Mouse (Mus musculus): ENCODE data around the gene Abtb1.

Gene Abtb1

DNA sequence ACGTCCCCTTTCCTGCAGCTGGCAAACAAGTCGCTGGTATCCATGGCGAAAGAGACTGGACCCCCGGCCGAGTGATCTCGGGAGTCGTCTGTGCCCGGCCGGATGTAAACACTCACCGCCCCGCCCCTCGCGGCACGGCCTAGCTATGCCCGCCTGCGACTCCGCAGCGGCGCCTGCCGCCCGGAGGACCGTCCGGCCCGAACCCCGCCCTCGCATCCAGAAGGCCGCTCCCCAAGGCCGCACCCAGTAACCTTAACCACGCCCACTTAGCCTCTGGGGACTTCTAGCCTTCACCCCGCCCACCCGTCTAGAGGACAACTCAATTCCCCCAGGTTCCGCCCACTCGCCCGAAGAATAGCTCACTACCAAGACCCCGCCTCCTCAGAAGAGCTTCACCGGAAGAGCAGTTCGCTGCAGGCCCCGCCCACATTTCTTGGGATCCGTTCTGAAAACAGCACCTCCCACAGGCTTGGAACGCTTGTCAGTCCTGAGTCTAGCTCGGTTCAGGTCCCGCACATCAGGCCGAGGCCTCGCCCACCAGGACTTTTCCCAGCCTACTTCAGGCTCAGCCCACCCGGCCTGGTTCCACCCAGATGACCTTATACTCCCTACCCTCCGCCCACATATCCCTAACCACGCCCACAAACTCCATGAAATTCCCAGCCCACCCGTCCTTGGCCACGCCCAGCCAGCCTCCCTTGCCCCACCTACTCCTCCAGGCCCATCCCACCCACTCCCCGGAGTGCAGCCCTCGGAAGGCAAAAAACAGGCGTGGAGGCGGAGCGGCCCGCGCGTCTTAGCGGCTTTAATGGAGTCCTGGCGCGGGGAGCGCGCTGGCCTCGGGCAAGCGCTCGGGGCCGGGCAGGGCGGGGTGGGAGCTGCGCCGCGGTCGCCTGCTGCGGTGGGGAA is at the start of gene Abtb1:
Gene Abtb1, minus strand, starts transcription at position 204 of the 909 bp plus-strand sequence.
- peak; percentile 100 for DNase-seq (ENCODE audit: low spot score in 2 of 2)

DNA sequence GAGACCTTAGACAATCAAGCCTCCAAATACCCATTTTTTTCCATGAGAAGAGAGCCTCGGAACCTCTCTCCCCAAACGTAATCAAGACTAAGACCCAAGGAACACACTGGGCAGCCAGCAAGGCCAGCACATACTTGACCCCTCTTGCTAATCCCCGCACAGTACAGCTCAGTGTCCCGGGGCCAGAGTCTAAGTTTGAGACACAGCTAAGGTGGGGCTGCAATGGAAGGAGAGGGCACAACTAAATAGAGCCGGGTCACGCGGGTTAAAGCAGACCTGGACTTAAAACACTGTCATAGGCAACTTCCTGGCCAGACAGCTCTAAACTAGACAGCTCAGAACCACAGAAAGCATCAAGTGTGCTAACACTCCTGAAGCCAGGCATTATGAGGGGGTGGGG is 49.0 kb upstream of the Abtb1 start:
- DNase-seq (ENCODE audit: low spot score in 2 of 2), result no peak

DNA sequence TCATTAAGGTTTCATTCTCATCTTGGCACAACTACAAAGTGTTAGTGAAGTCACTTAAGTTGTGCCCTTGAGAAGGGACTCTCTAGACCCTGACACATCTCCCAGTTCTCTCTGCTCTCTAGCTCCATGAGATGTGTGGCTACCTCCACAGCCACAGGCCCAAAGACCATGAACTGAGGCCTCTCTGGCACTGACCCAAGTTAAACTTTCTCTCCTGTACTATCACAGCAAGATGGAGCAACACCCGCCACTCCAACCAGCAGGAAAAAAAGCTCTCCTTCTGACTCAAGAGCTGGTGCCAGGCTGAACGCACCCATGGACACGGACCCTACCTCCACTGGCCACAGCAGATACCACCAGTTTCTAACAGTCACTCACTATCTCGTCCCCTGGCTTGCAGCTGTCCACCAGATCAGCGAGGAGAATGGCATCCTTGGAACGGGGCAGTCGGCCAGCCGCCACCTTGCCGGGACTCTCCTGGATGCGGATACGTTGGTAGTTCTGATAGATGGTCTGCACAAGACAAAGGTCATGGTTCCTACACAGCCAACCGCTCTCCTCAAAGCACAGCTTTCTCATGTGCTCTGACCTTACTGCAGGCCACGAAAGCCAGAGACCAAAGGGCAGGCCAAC is 47.7 kb upstream of the Abtb1 start:
- no peak for DNase-seq (ENCODE audit: low spot score in 2 of 2)

DNA sequence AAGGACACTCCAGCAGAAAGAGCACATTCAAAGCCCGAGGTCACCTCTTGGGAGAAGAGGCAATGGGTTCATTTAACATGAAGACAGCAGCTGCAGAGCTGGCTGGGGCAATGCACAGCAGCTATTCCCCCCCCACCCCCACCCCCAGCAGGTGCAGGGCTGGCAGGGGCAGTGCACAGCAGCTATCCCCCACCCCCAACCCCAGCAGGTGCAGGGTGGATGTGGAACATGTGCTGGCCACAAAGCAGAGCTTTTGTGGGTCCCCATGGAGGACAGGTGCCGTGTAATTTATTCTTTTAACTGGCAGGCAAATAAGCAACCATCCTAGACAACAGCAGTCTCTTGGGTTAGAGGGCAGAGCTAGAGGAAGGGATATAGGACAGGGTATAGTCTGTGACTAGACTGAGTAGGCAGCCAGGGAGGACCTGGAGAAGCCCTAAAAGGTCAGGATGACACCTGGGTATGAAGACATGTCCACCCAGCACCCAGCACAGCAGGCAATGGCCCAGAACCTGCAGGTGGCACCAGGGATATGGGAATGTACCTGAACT is 44.7 kb upstream of the Abtb1 start:
- no peak for DNase-seq (ENCODE audit: low spot score in 2 of 2)

DNA sequence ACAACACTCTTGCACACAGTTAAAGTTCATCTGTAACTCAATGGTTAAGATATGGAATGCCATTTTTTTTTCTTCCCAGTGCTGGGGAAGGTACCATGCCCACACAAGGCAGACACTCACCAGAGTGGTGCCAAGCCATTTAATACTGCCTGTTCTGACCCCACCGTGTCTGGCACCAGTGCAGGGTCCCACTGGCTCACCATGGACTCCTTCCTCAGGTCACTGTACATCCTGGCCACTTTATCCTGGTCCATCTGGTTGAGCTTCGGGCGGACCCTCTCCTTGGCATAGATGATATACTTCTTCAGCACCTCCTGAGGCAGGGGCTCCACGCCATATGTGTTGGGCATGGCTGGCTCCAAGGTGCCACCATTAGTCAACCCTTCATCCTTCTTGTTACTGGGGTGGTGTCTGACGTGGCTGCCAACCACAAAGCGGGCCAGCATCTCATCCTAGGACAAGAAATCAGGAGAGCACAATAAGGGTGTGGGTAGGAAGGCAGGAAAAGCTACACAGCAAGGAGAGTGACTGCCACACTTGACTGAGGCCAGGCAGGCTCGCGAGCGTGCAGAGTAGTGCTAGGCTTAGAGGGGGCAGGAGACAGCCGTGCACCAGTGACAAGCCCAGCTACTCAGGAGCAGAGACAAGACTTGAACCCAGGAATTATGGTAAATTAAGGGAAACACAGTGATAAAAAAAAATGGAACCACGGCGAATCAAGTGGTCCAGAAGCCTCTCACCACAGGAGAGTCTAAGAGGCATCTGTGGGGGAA is 44.0 kb upstream of the Abtb1 start:
- no peak for DNase-seq (ENCODE audit: low spot score in 2 of 2)

DNA sequence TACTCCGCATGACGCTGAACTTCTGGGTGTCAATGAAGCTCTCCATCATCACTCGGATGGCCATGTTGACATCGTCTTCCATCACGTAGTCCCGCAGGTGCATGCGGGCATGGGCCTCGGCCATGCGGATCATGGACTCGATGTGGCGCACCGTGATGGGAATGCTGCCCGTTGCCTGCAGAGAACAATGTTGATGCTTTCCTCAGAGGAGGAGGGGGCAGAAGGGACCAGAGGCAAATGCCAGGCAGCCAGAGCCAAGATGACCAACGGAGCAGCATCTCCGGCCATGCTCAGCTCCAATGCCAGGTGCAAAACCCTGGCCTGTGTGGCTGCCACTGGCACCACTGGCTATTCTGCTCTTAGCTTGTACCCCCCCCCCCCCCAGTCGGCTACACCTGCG is 42.9 kb upstream of the Abtb1 start:
- DNase-seq (ENCODE audit: low spot score in 2 of 2), result no peak

DNA sequence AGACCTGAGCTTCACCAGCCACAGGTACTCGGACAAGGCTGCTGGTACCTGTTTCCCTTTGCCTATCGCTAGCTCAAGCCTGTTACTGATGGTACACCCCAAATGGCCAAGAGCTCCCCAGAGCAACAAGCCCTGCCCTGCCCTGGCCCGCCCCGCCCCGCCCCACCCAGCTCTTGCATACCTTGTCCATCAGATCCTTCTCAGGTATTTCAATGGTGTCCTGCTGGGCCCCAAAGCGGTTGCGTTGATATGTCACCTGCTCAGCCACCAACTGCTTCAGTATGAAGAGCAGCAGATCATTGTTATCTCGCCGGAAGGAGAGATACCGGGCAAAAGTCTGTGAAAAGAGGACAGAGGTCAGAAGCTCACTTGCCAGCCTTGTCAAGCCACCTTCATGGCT is 42.4 kb upstream of the Abtb1 start:
- DNase-seq (ENCODE audit: low spot score in 2 of 2), result no peak

DNA sequence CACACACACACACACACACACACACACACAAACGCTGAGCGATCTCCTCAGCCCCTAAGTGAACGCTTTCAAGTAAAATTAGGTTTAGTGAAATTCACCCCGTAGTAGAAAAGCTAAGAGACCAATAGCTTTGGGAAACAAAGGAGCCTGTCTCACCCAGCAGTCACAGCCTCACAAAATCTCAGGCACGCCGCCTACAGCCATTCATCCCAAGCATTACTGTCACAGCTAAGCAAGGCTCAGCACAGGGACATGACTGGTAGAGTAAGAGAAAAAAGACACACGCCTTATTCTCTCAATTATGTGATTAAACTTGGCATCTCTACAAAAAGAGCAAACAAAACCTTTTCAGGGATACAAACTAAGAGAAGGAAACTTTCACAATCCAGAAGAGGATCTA is 39.5 kb upstream of the Abtb1 start:
- DNase-seq (ENCODE audit: low spot score in 2 of 2), result no peak

DNA sequence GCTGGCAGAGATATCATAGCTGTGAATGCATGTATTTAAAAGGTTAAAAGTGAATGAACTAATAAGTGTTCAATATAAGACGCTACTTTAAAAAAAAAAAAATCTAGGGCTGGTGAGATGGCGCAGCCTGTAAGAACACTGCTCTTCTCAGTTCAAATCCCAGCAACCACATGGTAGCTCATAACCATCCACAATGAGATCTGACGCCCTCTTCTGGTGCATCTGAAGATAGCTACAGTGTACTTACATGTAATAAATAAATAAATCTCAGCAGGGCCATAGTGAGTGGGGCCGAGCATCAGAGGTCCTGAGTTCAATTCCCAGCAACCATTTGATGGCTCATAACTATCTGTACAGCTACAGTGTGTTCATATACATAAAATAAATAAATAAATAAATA is 37.7 kb upstream of the Abtb1 start:
- no peak for DNase-seq (ENCODE audit: low spot score in 2 of 2)

DNA sequence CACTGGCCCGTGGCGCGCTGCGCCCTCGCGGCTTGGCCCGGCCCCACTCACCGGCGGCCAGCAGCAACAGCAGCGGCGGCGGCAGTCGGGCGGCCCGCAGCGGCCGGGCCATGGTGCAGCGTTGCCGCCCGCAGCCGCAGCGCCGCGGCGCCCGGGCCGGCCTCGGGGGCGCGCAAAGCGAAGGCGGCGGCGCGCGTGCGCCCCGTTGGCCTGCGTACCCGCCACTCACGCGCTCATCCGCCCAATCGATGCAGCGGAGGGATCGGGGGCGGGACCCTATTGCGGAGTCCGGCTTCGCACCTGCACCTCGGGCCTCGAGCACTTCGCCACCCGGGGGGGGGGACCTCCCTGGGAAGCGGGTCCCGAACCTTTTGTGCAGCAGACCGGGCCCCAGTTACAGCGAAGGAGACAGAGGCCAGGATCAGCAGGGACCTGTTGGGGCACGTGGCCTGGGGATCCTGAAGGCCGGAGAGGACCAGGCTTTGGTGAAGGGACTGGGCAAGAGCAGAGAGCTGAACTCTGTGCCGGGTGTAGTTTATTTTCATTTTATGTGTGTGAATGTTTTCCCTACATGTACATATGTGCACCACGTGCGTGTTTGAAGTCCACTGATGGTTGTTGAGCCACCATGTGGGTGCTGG is 33.2 kb upstream of the Abtb1 start, which contains the start of gene Podxl2:
Gene Podxl2, minus strand, starts transcription at position 177 of the 641 bp plus-strand sequence.
- DNase-seq (ENCODE audit: low spot score in 2 of 2), result peak in 1 of 2 experiments; percentile 11

DNA sequence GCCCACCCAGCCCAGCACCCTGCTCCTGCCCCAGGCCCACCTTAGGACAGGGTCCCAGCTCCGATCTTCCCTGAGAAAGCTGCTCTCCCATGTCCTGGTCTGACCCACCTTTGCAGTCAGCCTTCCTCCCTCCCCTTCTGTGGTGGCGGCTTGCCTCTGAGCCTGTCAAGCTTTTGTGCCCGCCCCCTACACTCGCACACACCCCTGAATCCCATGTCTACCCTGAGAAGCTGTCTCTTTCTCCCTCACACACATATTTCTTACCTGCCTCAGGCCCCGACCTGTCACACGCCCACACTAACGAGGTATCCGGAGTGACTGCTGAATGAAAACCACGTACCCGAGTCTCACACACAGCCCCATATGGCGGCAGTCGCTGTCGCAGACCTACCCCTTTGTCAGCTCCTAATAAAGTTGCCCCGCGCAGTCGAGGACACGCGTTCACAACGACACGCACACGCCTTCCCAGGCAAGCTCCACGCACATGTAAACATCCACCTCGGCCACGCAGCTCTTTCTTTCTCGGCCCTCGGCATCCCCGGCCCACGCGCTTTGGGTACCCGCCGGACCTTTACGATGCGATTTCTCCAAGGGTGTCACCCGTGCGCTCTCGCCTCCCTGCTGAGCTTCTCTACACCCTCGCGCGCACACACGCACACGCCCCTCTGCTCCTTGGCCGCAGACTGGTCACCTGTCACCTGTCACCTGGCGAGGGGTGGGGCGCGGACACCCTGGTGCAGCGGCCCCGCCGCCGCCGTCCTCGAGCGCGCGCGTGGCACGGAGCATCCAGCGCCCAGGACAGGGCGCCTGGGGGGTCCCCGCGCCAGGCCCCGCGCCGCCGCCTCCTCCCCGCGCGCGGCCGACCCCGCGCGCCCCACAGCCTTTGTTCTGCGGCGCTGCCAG is 32.4 kb upstream of the Abtb1 start:
- no peak for DNase-seq (ENCODE audit: low spot score in 2 of 2)

DNA sequence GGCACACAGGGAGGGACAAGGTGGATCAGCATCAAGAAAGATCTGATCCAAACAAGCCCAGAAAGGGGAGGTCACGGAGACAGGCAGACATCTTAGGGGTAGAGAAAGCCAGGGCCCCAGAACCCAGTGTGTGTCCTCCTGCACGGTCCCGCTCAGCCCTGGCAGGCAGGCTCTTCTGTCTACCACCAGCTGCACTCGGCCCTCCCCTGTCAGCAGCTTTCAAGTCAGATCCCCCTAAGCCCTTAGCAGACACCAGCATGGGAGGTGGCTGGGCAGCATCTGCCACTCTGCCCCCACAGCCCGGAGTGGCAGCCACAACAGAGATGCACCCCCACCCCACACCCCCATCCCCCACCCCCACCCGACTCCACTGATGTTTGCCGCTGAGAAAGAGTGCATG is 31.0 kb upstream of the Abtb1 start:
- DNase-seq (ENCODE audit: low spot score in 2 of 2), result no peak

DNA sequence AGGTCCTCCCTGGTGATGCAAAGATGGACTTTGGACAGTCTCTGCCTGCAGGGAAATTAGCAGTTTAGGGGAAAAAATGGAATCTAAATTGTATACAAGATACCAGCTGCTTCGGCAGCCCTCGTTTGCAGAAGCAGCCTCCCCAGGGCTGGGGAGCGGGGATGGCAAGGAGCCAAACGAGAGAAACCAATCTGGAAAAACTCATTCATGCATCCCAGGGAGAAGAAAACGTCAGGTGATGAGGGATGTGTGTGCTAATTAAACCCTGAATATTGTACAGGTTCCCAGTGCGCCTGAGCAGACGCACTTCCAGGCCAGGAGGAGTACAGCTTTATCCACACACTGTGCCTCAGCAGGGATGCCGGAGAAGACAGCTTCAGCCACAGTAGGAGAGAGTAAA is 29.8 kb upstream of the Abtb1 start:
- DNase-seq (ENCODE audit: low spot score in 2 of 2), result no peak

DNA sequence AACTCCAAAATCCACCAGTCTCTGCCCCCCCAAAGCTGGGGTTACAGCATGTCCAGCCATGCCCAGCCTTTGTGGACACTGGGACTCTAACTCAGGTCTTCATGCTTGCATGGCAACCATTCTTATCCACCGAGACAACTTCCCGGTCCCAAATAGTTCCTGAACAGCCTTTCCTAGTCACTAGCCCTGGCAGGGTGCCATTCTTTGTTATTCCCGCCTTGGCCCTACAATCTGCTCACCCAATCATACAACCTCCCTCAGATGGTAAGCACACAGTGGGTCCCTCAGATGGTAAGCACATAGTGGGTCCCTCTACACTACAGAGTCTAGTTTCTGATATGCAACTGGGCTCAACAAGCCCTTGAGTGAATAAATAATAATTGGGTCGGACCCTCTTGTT is 28.8 kb upstream of the Abtb1 start:
- no peak for DNase-seq (ENCODE audit: low spot score in 2 of 2)

DNA sequence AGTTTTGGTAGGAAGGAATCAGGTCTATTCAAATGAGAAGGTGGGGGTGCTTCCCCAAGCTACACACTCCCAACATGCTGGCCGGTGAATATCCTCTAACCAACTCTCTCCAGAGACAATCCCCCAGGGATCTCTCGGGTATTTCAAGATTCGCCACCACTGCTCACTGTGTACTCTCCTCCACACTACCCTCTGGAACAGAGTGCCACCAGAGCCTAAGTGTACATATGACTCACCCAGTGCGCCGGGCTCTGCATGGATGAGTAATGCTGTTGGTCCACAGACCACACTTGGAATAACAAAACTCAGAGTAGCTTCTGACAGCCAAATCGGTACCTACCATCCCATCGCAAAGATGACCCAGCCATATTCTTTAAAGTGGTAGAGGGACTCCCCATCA is 27.7 kb upstream of the Abtb1 start:
- DNase-seq (ENCODE audit: low spot score in 2 of 2), result no peak

DNA sequence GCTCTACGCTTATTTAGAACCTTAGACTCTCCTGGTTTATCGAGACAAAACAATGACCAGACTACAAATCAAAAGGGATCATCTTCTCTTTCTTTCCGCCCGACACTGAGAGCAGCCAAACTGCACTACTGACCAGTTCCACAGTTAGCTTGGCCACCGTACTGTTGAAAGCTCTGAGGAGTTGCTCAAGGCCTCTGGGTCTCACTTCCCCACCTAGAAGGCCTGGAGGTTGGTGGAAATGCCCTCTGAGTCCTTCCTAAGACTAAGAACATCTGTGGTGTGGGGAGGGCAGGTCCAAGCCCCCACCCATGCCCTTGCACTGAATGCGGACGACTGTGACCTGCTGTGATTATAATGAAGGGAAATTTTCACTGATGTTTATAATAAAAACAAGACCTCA is 23.9 kb upstream of the Abtb1 start:
- no peak for DNase-seq (ENCODE audit: low spot score in 2 of 2)

DNA sequence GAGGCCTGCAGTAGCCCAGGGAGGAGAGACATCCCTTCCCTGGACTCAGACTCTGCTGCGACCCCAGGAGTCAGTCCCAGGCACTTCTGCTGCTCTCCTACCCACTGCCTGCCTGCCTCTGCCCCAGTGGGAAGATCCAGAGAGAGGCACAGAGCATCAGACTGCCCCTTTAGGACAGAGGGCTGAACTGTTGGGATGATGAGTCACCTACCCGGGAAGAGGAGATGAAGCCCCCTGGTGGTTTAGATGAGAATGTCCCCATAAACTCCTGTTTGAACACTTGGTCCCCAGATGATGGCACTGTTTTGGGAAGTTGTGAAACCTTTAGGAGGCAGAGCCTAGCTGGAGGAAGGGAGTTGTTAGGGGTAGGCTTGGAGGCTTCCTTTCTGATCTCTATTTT is 19.1 kb upstream of the Abtb1 start:
- peak; percentile 11 to 27 for DNase-seq (ENCODE audit: low spot score in 2 of 2)

DNA sequence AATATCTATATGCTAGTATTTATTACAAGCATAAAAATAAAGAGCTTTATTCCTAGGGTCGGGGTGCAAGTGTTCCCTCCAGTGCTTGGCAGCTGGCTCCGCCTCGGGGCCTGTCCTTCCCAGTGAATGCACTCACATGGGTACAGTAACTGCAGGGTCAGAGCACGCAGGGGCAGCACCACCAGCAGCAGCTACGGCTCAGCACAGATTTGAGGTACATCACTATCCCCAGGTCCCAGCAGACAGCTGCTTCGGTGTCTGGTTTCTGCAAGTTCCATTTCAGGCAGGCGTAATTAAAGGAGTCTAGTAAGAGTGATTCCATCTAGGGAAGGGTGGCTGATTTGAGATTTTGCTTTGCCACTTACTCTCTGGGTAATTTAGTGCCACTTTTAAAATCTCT is 16.6 kb upstream of the Abtb1 start:
- no peak for DNase-seq (ENCODE audit: low spot score in 2 of 2)

DNA sequence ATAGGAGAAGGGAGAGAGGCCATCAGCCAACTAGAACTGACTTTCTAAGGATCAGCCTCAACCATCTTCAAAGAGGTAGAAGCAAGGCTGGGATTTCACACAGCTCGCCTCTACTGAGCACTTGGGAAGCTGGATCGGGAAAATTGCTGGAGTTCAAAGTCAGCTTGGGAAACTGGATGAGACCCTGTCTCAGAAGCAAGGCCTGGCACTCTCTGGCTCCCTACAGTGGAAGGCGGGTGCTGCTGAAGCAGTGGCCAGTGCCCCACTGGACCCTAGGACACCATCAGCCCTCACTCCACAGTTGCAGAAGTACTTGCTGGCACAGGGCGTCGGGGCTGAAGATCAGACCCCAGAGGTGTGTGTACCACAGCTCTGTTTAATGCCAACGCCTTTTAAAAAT is 16.0 kb upstream of the Abtb1 start:
- no peak for DNase-seq (ENCODE audit: low spot score in 2 of 2)

DNA sequence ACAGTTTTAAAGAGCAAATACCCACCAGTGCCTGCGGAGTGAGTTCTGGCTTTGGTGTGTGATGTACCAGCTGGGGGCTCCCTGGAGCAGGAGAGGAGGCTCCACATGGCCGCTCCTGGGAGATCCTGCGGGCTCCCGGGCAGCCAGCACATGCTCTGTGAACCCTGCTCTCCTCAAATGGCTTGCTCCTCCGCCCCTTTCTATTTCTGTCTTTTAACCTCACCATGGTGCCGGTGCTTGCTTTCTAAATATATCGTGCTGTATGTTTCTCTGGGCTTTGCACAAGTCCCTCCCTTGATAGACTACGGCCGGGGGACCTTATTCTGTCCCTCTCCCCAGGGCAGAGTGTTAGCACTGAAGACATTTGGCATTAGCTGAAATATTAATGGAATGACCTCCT is 15.5 kb upstream of the Abtb1 start:
- DNase-seq (ENCODE audit: low spot score in 2 of 2), result no peak

DNA sequence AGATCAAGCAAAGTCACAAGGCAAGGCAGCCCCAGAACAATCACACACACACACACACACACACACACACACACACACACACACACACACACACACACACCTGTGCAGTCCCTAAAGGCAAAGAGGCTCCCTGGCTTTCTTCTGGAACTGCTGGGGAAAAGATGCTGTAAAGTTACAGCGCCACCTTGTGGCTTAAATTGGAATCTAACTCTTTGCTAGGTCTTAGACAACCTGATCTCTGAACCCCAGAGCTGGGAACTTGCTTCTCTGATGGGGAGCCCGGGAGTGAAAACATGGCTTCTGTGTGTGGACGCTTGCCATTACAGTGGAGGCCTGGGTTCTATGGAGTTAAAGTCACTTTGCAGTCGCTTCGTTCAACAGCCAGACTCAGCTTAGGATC is 13.9 kb upstream of the Abtb1 start:
- DNase-seq (ENCODE audit: low spot score in 2 of 2), result peak; percentile 34 to 60

Data from spleen, postnatal 36 days (tissue).